20 mouse cellular contexts compared by ENCODE assay signal in the genomic region with DNA sequence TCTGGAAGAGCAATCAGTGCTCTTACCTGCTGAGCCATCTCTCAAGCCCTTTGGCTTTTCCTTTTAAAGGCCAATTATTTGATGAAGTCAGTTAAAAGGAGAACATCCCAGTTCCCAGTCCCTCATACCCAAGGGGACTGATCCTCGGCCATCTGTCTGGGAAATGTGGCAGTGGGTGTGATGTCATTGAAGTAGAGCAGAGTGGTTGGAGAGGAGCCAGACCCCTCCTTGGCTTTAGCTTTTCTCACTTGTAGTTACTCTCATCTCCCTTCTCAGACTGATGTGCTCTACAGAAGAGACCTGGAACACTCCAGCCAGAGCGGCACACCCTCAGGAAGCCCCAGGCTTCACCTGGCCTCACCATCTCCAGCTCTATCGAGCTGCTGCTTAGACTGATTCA. TPM values are rescaled to one million over a fixed set of nuclear protein-coding genes. Genes with fewer than 3 reads are reported as not detected.
DNase-seq lines count a peak whose midpoint lies in the region; ATAC-seq lines count a peak whose summit lies in the region.
"Had no signal": no experiment of that assay in that cellular context is flagged by ENCODE, and none has a peak within 500 bp of the region (broad histone marks: within the 10 kb centered on the region; RNA-seq: fewer than 3 reads in every experiment).

No protein-coding gene starts in this region.

- no peak overlapping the region for H3K27ac ChIP-seq in heart, embryonic 12.5 days (ENCODE audit: poor library complexity, severe bottlenecking)
- H3K27ac ChIP-seq: forebrain, embryonic 15.5 days; hindbrain, embryonic 13.5 days; intestine, embryonic 15.5 days; limb, embryonic 15.5 days; liver, embryonic 15.5 days; midbrain, embryonic 13.5 days had no signal

- H3K9me3 ChIP-seq in heart, embryonic 12.5 days (replicated peaks), result peaks cover 12% of the 10 kb centered on the region
- H3K9me3 ChIP-seq: intestine, embryonic 15.5 days; limb, embryonic 15.5 days had no signal

- peak; percentile 27 for DNase-seq in cerebellum, adult 11 months
- DNase-seq in heart, postnatal 4 days, result peak; percentile 38
- DNase-seq in MN1 (ENCODE audit: low spot score), result peak; percentile 35
- peak; percentile 45 for DNase-seq in cerebellum, adult 9-11 months
- no peak for DNase-seq in gastrocnemius, postnatal 36 days
- no peak for DNase-seq in thymus, postnatal 4 days
- DNase-seq: adrenal gland, adult 8-10 months; layer of hippocampus, postnatal 36 days; lung, postnatal 14 days; thymus, postnatal 14 days had no signal

- no peaks in the 10 kb centered on the region for H3K27me3 ChIP-seq in heart, embryonic 12.5 days (replicated peaks)
- H3K27me3 ChIP-seq: forebrain, embryonic 15.5 days; hindbrain, embryonic 13.5 days; intestine, embryonic 15.5 days; limb, embryonic 15.5 days; liver, embryonic 15.5 days; midbrain, embryonic 13.5 days; Patski had no signal

- no peak overlapping the region for H3K4me2 ChIP-seq in heart, embryonic 12.5 days
- H3K4me2 ChIP-seq: forebrain, embryonic 15.5 days; hindbrain, embryonic 13.5 days; intestine, embryonic 15.5 days; limb, embryonic 15.5 days; liver, embryonic 15.5 days; midbrain, embryonic 13.5 days had no signal

- peaks cover 95% of the 10 kb centered on the region for H3K36me3 ChIP-seq in heart, embryonic 12.5 days

- H3K4me3 ChIP-seq in heart, embryonic 12.5 days, result no peak overlapping the region
- H3K4me3 ChIP-seq: forebrain, embryonic 15.5 days; hindbrain, embryonic 13.5 days; intestine, embryonic 15.5 days; limb, embryonic 15.5 days; liver, embryonic 15.5 days; midbrain, embryonic 13.5 days; myocyte had no signal

- 72% methylated on average over 3 of the region's 3 CpGs for WGBS in heart, embryonic 12.5 days

- intact Hi-C loops in gastrocnemius, postnatal 36 days (cut with DNase I), result no loop called here

- no peak for ATAC-seq in cerebellum, adult (ENCODE audit: insufficient number of reproducible peaks, low FRiP score, low TSS enrichment)
- ATAC-seq in heart, embryonic 12.5 days (ENCODE audit: insufficient number of reproducible peaks, low FRiP score), result no peak
- ATAC-seq: forebrain, embryonic 15.5 days; intestine, embryonic 15.5 days; midbrain, embryonic 13.5 days; Patski had no signal

- peaks cover 12% of the 10 kb centered on the region; the same call in 1 of the 2 replicates for H3K4me1 ChIP-seq in heart, embryonic 12.5 days (replicated peaks)
- H3K4me1 ChIP-seq: forebrain, embryonic 15.5 days; hindbrain, embryonic 13.5 days; intestine, embryonic 15.5 days; limb, embryonic 15.5 days; liver, embryonic 15.5 days; midbrain, embryonic 13.5 days had no signal

- no peak overlapping the region for H3K9ac ChIP-seq in heart, embryonic 12.5 days
- H3K9ac ChIP-seq: forebrain, embryonic 15.5 days; hindbrain, embryonic 13.5 days; intestine, embryonic 15.5 days; limb, embryonic 15.5 days; liver, embryonic 15.5 days; midbrain, embryonic 13.5 days had no signal

RNA-seq across cellular contexts. Expression of a gene that starts 20.6 kb away (rescaled TPM):
- total RNA-seq in heart, postnatal 4 days (2021), result 10 to 100 TPM; 23.5 to 30.4 TPM
- 50.2 and 50.6 TPM in 2 replicates for polyA plus RNA-seq in heart, embryonic 12.5 days (2016; fragmentation: Nextera tagmentation; extraction: Ambion mirVana)
- total RNA-seq in gastrocnemius, postnatal 36 days (2021), result 1 to 10 TPM; 3.8 to 5.0 TPM

RNA-seq across cellular contexts. Expression of a gene that starts 44.4 kb away (rescaled TPM):
- total RNA-seq in heart, postnatal 4 days (2021), result 1 to 10 TPM; 7.3 to 7.8 TPM
- polyA plus RNA-seq in heart, embryonic 12.5 days (2016; fragmentation: Nextera tagmentation; extraction: Ambion mirVana), result 10.6 and 11.1 TPM in 2 replicates
- total RNA-seq in gastrocnemius, postnatal 36 days (2021), result 1 to 10 TPM; 1.7 to 2.3 TPM

RNA-seq across cellular contexts. Expression of a gene that starts 44.5 kb away (rescaled TPM):
- total RNA-seq in heart, postnatal 4 days (2021), result 10 to 100 TPM; 32.3 to 33.3 TPM
- polyA plus RNA-seq in heart, embryonic 12.5 days (2016; fragmentation: Nextera tagmentation; extraction: Ambion mirVana), result 10.6 and 10.9 TPM in 2 replicates
- 10 to 100 TPM in 1 of 2 experiments, 1 to 10 TPM in 1; 8.9 to 12.9 TPM for total RNA-seq in gastrocnemius, postnatal 36 days (2021)

RNA-seq across cellular contexts. Expression of a gene that starts 54.0 kb away (rescaled TPM):
- 100 to 1,000 TPM; 234 to 256 TPM for total RNA-seq in heart, postnatal 4 days (2021)
- 86.6 and 89.3 TPM in 2 replicates for polyA plus RNA-seq in heart, embryonic 12.5 days (2016; fragmentation: Nextera tagmentation; extraction: Ambion mirVana)
- 100 to 1,000 TPM; 131 to 189 TPM for total RNA-seq in gastrocnemius, postnatal 36 days (2021)

Comparison
In these comparisons a context has a peak if more than half of its experiments do, and no peak if none do; other contexts are left out.
1. DNase-seq: peak in cerebellum, adult 11 months (single experiment), heart, postnatal 4 days (single experiment), MN1 (single experiment) and cerebellum, adult 9-11 months (single experiment); none in gastrocnemius, postnatal 36 days (0 of 2) and thymus, postnatal 4 days (single experiment).
2. RNA of a gene that starts 20.6 kb away (total RNA-seq): 23.5 to 30.4 TPM in heart, postnatal 4 days; 3.8 to 5.0 TPM in gastrocnemius, postnatal 36 days; every median in the first group is over 4 times any median in the second.